Mouse (Mus musculus) retina, postnatal 7 days (tissue): ENCODE data around the gene Rnf4.
A peak's percentile ranks its signal among the peaks of the same experiment; 100 is the strongest.

ENCODE experiments used
- DNase-seq: peaks from one replicate; pipeline ENCODE4 v3.0.0-alpha.2; 2012; ENCODE audit warnings: low read depth, low spot score

Gene Rnf4

DNA sequence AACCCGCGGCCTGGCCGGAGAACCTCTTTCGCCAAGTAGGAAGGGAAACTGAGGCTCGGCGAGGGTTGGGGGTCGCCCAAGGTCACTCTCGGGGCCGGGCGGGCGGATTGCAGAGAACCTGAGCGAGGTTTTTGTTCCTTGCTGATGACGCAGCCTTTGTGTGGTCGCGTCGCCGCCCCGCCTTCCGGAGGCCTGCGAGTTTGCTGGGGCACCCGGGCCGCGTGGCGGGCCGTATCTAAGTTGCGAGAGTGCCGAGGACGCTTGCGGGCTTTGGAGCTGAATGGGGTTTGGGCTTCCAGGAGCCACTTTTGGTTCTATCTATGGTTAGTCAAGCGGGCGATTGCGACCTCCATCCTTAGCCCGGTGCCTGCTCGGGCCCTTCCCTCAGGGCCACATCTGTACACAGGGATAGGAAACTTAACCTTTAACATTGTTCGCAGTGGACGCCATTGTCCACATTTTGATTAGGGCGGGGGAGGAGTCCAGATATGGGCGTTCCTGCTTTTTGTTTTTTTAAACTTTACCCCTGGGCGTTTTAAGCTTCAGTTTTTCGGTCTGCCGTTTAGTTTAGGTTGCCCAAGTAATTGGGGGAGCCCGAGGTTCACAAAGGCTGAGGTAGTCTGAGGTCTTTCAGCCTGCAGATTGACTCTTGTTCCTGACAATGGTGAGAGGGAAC, 824 bp downstream of the Rnf4 start:
- DNase-seq: no peak

- no peak for DNase-seq
Observed at GRCm38 (mm10) chr5:34340246-34340645, 4.2 kb downstream of the Rnf4 start.

DNA sequence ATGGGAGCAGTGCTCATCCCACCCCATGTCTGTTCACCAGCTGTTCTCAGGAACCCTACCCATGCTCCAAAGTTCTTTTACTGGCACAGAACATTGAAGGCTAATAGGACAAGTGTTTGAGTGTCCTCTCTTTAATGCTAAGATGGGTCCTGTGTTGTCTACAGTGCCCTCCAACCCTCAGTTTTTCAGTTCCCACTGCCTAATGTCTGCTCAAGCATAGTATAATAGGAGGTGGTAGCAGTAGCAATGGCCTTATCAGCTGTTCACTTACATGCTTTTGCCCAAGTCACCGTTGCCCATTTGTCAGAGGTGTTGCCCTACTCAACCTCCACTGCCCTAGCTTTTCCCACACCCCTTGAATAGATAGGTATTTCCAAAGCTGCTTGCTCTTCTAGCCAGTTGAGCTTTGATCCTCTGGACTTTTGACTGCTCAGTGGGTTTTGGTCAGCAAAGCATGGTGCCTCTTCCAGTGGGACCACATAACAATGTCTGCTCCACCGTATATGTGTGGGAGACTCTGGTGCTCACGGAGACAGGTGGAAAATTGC, 16.1 kb downstream of the Rnf4 start:
- no peak for DNase-seq

GRCm38 (mm10) chr5:34360261-34360660, 24.2 kb downstream of the Rnf4 start:
- no peak for DNase-seq

GRCm38 (mm10) chr5:34363115-34363514, 27.0 kb downstream of the Rnf4 start:
- no peak for DNase-seq

DNA sequence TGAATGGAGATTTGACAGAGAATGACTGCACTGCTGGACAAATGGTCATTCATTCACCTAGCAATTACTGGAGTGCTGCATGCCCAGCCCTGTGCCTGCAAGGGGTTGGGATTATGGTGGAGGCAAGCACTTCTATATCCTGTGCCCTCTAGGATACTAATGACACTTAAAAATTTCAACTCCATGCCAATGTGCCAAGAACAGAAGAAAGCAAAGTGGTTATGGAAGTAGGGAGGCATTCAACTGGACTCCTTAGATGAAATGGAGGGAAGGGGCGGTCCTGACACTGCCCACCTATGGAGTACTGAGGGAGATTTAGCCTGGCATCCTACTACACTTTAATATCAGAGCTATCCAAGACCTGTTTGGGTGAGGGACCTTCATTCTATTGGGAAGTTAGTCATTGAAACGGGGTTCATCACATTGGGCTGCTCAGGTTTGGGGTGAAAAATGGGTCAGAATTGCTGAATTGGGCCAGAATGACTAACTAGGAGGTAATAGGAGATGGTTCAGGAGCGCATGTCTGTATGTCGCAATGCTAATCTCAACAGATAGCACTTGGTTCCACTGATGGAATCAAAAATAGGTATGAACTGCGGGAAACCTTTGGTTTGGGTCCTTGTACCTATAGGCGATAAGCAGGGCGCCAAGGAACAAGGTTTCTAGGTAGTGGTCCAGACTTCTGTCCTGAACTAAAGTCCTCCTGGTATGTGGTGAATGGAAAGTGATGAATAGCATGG, 32.6 kb downstream of the Rnf4 start:
- DNase-seq: no peak

DNA sequence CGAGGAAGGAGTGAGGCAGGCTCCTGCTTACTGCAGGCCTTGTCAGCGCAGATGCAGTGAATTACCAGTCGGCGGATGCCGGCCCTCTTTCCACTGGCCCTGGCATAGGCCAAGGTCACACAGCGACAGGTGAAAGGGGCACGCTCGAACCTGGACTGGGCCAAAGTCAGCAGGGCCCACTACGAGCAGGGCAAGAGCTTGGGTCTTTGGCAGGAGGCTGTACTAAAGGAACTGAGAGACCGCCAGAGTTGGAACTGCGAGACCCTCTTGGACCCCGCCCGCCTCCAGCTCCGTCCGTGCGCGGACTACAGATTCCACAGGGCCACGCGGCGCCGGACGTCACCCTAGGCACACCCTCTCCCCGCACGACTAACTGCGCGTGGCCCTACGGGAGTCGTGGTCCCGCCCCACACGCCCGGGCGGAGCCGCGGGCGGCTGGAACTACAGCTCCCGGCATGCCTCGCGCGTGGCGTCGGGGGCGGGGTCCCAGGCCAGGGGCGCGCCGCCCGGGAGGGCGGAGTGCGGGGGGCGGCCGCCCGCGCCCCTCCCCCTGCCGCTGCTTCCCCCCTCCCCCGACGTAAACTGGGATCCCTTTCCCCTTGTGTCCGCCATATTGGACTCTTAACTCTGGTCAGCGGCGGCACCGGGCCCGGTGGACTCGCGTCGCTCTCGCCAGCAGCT, 33.4 kb downstream of the Rnf4 start, which contains the start of gene Fam193a:
TSS of gene Fam193a (plus strand) at position 593 of the 681 bp plus-strand sequence.
- DNase-seq: peak; percentile 95

DNA sequence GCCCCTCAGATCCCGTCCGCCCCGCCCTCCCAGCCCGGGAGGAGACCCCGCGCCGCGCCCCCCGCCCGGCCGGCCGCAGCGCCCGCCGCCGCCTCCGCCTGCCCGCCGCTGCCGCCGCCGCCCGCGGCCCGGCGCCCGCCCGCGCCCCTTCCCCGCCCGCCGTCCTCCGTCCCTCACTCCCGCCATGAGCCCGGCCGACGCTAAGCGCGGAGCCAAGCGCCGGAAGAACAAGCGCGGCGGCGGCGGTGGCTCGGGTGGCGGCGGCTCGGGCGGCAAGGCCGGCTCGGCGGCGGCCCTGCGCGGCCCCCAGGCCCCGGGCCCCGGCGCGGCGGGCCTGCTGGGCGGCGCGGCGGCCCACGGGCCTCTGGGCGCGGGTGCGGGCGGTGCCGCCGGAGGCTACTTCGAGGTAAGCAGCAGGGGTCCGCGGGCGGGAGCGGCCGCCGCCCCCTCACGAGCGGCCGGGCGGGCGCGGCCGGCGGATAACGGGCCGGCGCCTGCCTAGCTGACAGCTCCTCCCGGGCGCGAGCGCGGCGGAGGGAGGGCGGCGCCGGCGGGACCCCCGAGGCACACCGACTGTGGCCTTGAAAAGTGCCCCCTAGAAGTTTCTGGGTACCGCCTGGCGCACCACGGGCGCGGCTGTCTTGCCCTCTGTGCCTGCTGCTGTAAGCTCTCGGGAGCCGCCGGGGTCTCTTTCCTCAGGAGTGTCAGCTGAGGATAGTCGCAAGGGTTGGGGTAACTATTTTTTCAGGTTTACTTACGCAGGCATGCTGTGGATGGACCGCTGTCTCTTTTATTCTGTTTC, 34.1 kb downstream of the Rnf4 start:
- DNase-seq: no peak

- no peak for DNase-seq
Observed at GRCm38 (mm10) chr5:34370840-34371239, 34.8 kb downstream of the Rnf4 start.

- no peak for DNase-seq
Observed at GRCm38 (mm10) chr5:34372141-34372540, 36.1 kb downstream of the Rnf4 start.

DNA sequence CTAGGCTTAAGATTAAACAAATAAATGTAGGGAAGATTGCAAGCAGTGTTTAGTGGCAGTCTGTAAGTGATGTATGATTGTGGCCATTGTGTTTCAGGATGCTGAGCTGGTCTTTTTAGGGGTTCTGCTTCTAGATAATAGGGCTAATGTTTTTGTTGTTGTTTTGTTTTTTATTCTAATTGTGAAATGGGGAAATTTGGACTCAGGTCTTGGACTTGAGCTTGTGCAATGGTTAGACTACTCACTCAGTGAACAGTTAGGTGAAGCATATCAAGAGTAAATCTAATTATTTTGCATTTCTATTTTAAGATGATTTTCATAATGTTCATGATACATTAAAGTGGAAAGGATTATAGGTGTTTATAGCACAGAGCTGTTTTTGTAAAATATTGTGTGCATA, 36.5 kb downstream of the Rnf4 start:
- DNase-seq: no peak

DNA sequence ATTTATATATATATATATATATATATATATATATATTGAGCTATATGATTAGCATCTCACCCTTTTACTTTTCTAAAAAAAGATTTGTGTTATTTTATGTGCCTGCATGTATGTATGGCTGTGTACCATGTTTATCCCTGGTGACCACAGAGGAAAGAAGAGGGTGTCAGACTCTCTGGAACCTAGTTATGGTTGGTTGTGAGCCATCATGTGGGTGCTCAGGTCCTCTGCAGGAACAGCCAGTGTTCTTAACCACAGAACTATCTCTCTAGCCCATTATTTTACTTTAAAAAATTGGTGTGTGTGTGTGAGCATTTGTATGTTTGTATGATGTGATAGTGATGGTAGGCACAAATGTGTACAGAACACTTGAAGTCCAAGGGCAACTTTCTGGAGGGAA, 42.7 kb downstream of the Rnf4 start:
- DNase-seq: no peak

DNA sequence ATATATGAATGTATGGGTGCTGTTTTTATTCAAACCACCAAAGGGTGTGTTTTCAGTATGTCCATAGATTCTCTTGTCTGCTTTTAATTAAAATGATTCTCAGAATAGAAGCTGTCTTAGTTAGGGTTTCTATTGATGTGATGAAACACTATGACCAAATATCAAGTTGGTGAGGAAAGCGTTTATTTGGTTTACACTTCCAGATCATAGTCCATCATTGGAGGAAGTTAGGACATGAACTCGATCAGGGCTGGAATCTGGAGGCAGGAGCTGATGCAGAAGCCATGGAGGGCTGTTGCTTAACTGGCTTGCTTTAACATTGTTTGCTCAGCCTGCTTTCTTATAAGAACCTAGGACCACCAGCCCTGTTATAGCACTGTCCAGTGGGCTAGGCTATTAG, 45.6 kb downstream of the Rnf4 start:
- DNase-seq: no peak

DNA sequence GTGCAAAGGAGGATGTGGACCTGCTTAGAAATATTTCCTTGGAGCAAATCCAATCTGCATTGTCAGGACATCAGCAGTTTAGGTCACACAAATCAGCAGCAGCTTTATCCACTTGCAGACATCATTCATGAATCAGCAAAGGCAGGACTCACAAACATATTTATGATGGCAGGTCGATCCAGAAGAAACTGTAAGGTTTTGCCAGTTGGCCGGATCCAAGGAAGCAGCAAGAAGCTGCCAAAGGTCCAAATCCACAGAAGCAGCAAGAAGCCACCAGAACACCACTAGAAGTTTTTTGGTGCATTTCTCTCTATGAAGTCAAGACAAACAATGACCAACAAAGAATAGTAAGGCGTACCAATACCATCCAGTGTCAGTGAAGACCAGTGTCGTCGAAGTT, 49.5 kb downstream of the Rnf4 start:
- DNase-seq: no peak

GRCm38 (mm10) chr5:34386744-34387143, 50.7 kb downstream of the Rnf4 start:
- no peak for DNase-seq

GRCm38 (mm10) chr5:34393251-34393650, 57.2 kb downstream of the Rnf4 start:
- DNase-seq: no peak

DNA sequence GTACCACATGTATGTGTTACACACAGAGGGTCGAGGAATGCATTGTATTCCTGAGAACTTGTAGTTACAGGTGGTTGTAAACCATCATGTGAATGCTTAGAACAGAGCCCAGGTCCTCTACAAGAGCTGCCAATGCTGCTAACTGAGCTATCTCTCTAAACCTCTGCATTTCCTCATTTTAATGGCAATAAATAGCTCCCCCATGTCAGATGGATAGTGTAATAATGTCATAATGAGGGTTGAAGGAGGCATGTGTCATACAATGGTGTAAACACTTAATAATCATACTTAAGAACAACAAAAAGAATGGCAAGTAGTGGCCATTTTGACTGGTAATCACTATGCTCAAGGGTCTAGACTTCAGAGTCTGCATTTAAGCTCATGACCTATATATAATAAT, 59.3 kb downstream of the Rnf4 start:
- DNase-seq: no peak

DNA sequence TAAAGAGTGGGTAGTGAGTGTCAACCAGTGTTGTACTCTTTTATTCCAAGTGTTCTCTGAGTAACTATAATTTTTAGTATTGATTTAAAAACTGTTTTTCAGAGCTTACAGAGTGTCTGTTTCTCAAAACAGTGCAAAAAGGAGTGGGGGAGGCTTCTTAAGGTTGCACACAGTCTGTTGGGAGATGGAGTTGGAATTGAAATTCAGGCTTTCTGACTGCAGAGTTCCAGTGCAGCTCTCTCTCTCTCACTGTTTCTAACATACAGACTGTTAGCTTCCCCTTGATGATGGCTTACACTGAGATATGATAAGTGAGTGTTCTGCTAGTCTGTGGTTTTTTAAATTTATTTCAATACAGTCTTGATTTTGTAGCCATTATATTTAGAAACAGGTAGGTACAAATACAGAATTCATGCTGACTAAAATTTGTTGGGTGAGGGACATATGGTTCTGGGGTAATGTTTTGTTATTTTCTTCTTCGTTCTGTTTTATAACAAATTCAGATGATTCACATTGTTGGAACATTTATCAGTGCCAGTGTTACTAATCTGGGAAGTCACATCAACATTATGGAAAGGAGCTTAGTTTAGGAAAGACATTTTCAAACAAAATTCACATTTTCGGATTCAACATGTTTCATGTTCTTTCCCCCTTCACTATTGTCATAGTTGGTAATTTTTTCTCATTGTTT, 59.9 kb downstream of the Rnf4 start:
- no peak for DNase-seq

DNA sequence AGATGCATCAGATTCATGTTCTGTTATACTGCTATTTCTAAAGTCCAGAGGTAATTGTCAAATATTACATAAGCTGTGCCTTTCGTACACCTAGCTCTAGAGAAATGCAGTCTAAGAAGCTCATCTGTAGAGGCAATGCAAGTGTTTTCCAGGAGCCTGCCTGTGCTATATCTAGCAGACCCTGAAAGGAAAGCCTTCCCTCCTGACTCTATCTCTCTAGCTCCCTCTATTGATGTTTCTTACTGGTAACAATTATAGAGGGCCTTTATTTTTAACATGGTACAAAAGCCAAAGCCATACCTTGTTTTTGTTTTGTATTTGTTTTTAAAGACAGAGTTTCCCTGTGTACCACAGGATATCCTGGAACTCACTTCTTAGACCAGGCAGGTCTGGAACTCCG, 61.8 kb downstream of the Rnf4 start:
- no peak for DNase-seq

- DNase-seq: no peak
Observed at GRCm38 (mm10) chr5:34398326-34398725, 62.2 kb downstream of the Rnf4 start.
